Mouse (Mus musculus) forebrain, embryonic 12.5 days (tissue): ENCODE measurements at regions not wholly inside any gene's neighbourhood (a gene's known extent, or its start where the extent isn't known, plus 50 kb on each side); places are given as distances from the start of the nearest gene placed in this dataset.

Experiments used
- ATAC-seq: fragments of 200-750 bp; cut with Nextera tagmentation; 2 replicates; pipeline ENCODE4 v1.8.0; 2017; ENCODE audit warnings: moderate TSS enrichment; ENCODE audit not compliant: low FRiP score
- H3K27ac ChIP-seq: fragments of 300-500 bp; sonication (generic); 2 replicates; pipeline ENCODE4 v1.5.1; 2016; ENCODE audit warnings: mild to moderate bottlenecking
- H3K27me3 ChIP-seq: fragments of 300-500 bp; sonication (generic); 2 replicates; pipeline ENCODE4 v1.6.1; 2016; ENCODE audit warnings: mild to moderate bottlenecking
- H3K36me3 ChIP-seq: fragments of 300-500 bp; sonication (generic); replicated peaks from 2 replicates; pipeline ENCODE4 v1.6.1; 2016; ENCODE audit warnings: mild to moderate bottlenecking
- H3K4me1 ChIP-seq: fragments of 300-500 bp; sonication (generic); 2 replicates; pipeline ENCODE4 v1.6.1; 2016
- H3K4me2 ChIP-seq: fragments of 300-500 bp; sonication (generic); 2 replicates; pipeline ENCODE4 v1.6.1; 2016; ENCODE audit warnings: mild to moderate bottlenecking, moderate library complexity
- H3K4me3 ChIP-seq: fragments of 300-500 bp; sonication (generic); replicated peaks from 2 replicates; pipeline ENCODE4 v1.5.1; 2016; ENCODE audit warnings: mild to moderate bottlenecking
- H3K9ac ChIP-seq: fragments of 300-500 bp; sonication (generic); 2 replicates; pipeline ENCODE4 v1.6.1; 2016; ENCODE audit warnings: mild to moderate bottlenecking
- H3K9me3 ChIP-seq: fragments of 300-500 bp; sonication (generic); 2 replicates; pipeline ENCODE4 v1.6.1; 2016
- WGBS: fragments of 180-500 bp; shearing (Covaris S2); methylation state at CpG from one replicate; pipeline ENCODE4 v1.1.7; 2016; 5-methylcytosine and 5-hydroxymethylcytosine counted together

- Histone ChIP-seq H3K4me3 (no peak overlapping the region), H3K4me2 (no peak overlapping the region), H3K9me3 (no peaks in the 10 kb centered on the region), H3K27me3 (no peaks in the 10 kb centered on the region), H3K4me1 (0 out of 2 replicates have a peak, but pooled peaks cover 6% of the 10 kb centered on the region), H3K9ac (no peak overlapping the region), H3K27ac (no peak overlapping the region), H3K36me3 (no peaks in the 10 kb centered on the region)
- no peak for ATAC-seq
- 95% methylated on average over 5 of the region's 5 CpGs for WGBS
Measured at GRCm38 (mm10) chr7:117855955-117856354, 260.0 kb downstream of the Rps15a start.

- H3K4me1 ChIP-seq, result 0 out of 2 replicates have a peak, but pooled peaks cover 6% of the 10 kb centered on the region
- ATAC-seq, result no peak
- no peak overlapping the region for H3K9ac ChIP-seq
- H3K27me3 ChIP-seq, result no peaks in the 10 kb centered on the region
- H3K4me2 ChIP-seq, result no peak overlapping the region
- no peak overlapping the region for H3K4me3 ChIP-seq
- H3K9me3 ChIP-seq, result no peaks in the 10 kb centered on the region
- WGBS, result 77% methylated on average over 4 of the region's 4 CpGs
- no peak overlapping the region for H3K27ac ChIP-seq
- H3K36me3 ChIP-seq, result no peaks in the 10 kb centered on the region
Measured at GRCm38 (mm10) chr7:117853716-117854115, 262.3 kb downstream of the Rps15a start.

GRCm38 (mm10) chr7:117852866-117853265 is 263.1 kb downstream of the Rps15a start:
- Histone ChIP-seq H3K27me3 (no peaks in the 10 kb centered on the region), H3K27ac (no peak overlapping the region), H3K9ac (no peak overlapping the region), H3K36me3 (no peaks in the 10 kb centered on the region), H3K9me3 (no peaks in the 10 kb centered on the region), H3K4me3 (no peak overlapping the region), H3K4me2 (no peak overlapping the region), H3K4me1 (0 out of 2 replicates have a peak, but pooled peaks cover 6% of the 10 kb centered on the region)
- no peak for ATAC-seq
- 87% methylated on average over 2 of the region's 2 CpGs for WGBS

- 96% methylated on average over 6 of the region's 6 CpGs for WGBS
Measured at GRCm38 (mm10) chr7:117850822-117851221, 265.2 kb downstream of the Rps15a start.

GRCm38 (mm10) chr7:117846041-117846440 is 269.9 kb downstream of the Rps15a start:
- Histone ChIP-seq H3K27ac (no peak overlapping the region), H3K4me1 (peaks cover 5% of the 10 kb centered on the region; the same call in 1 of the 2 replicates), H3K9me3 (no peaks in the 10 kb centered on the region), H3K36me3 (no peaks in the 10 kb centered on the region), H3K4me3 (no peak overlapping the region), H3K27me3 (no peaks in the 10 kb centered on the region), H3K4me2 (no peak overlapping the region), H3K9ac (no peak overlapping the region)
- WGBS, result 94% methylated on average over 5 of the region's 5 CpGs
- ATAC-seq, result no peak

More at GRCm38 (mm10) chr7:117850822-117851221, 265.2 kb downstream of the Rps15a start:
- H3K4me3 ChIP-seq, result no peak overlapping the region
- no peak overlapping the region for H3K9ac ChIP-seq
- 0 out of 2 replicates have a peak, but pooled peaks cover 6% of the 10 kb centered on the region for H3K4me1 ChIP-seq
- no peaks in the 10 kb centered on the region for H3K9me3 ChIP-seq
- ATAC-seq, result no peak
- H3K27ac ChIP-seq, result no peak overlapping the region
- no peak overlapping the region for H3K4me2 ChIP-seq
- no peaks in the 10 kb centered on the region for H3K36me3 ChIP-seq
- H3K27me3 ChIP-seq, result no peaks in the 10 kb centered on the region

GRCm38 (mm10) chr7:117842780-117843179 is 273.2 kb downstream of the Rps15a start:
- WGBS, result 45% methylated on average over 5 of the region's 5 CpGs
- ATAC-seq, result no peak
- Histone ChIP-seq H3K27ac (no peak overlapping the region), H3K27me3 (no peaks in the 10 kb centered on the region), H3K9ac (no peak overlapping the region), H3K4me3 (no peak overlapping the region), H3K9me3 (no peaks in the 10 kb centered on the region), H3K4me1 (peaks cover 5% of the 10 kb centered on the region; the same call in 1 of the 2 replicates), H3K36me3 (no peaks in the 10 kb centered on the region), H3K4me2 (no peak overlapping the region)

- no peak overlapping the region for H3K4me3 ChIP-seq
- H3K9me3 ChIP-seq, result no peaks in the 10 kb centered on the region
- H3K4me1 ChIP-seq, result peaks cover 6% of the 10 kb centered on the region; the same call in 1 of the 2 replicates
- ATAC-seq, result no peak
- no peaks in the 10 kb centered on the region for H3K27me3 ChIP-seq
- no peak overlapping the region for H3K4me2 ChIP-seq
- H3K9ac ChIP-seq, result no peak overlapping the region
- WGBS, result 43% methylated on average over 3 of the region's 3 CpGs
- no peaks in the 10 kb centered on the region for H3K36me3 ChIP-seq
- no peak overlapping the region for H3K27ac ChIP-seq
Measured at GRCm38 (mm10) chr7:117795035-117795434, 321.0 kb downstream of the Rps15a start.

GRCm38 (mm10) chr7:117793991-117794390 is 322.0 kb downstream of the Rps15a start:
- no peak overlapping the region for H3K4me3 ChIP-seq
- ATAC-seq, result no peak
- 82% methylated on average over 6 of the region's 6 CpGs for WGBS

GRCm38 (mm10) chr7:117792456-117792855 is 323.5 kb downstream of the Rps15a start:
- H3K27me3 ChIP-seq, result no peaks in the 10 kb centered on the region
- H3K4me2 ChIP-seq, result no peak overlapping the region
- no peaks in the 10 kb centered on the region for H3K36me3 ChIP-seq
- H3K4me3 ChIP-seq, result no peak overlapping the region
- ATAC-seq, result no peak
- H3K4me1 ChIP-seq, result peaks cover 6% of the 10 kb centered on the region; the same call in 1 of the 2 replicates
- H3K27ac ChIP-seq, result no peak overlapping the region
- 76% methylated on average over 4 of the region's 4 CpGs for WGBS
- H3K9me3 ChIP-seq, result no peaks in the 10 kb centered on the region
- H3K9ac ChIP-seq, result no peak overlapping the region

More at GRCm38 (mm10) chr7:117793991-117794390, 322.0 kb downstream of the Rps15a start:
- no peak overlapping the region for H3K27ac ChIP-seq
- no peak overlapping the region for H3K9ac ChIP-seq
- no peaks in the 10 kb centered on the region for H3K27me3 ChIP-seq
- peaks cover 6% of the 10 kb centered on the region; the same call in 1 of the 2 replicates for H3K4me1 ChIP-seq
- no peaks in the 10 kb centered on the region for H3K36me3 ChIP-seq
- no peaks in the 10 kb centered on the region for H3K9me3 ChIP-seq
- H3K4me2 ChIP-seq, result no peak overlapping the region

GRCm38 (mm10) chr7:117778996-117779395 is 337.0 kb downstream of the Rps15a start:
- Histone ChIP-seq H3K4me2 (no peak overlapping the region), H3K27me3 (0 out of 2 replicates have a peak, but pooled peaks cover 3% of the 10 kb centered on the region), H3K4me1 (no peaks in the 10 kb centered on the region), H3K9me3 (no peaks in the 10 kb centered on the region), H3K27ac (no peak overlapping the region), H3K4me3 (no peak overlapping the region), H3K9ac (no peak overlapping the region), H3K36me3 (no peaks in the 10 kb centered on the region)
- no peak for ATAC-seq
- WGBS, result 91% methylated on average over 4 of the region's 4 CpGs

GRCm38 (mm10) chr7:117777921-117778320 is 338.1 kb downstream of the Rps15a start:
- Histone ChIP-seq H3K4me1 (no peaks in the 10 kb centered on the region), H3K27me3 (0 out of 2 replicates have a peak, but pooled peaks cover 3% of the 10 kb centered on the region), H3K36me3 (no peaks in the 10 kb centered on the region), H3K27ac (no peak overlapping the region), H3K4me3 (no peak overlapping the region), H3K9me3 (peaks cover under 1% of the 10 kb centered on the region; the same call in 1 of the 2 replicates), H3K4me2 (no peak overlapping the region), H3K9ac (no peak overlapping the region)
- ATAC-seq, result no peak
- 89% methylated on average over 2 of the region's 2 CpGs for WGBS

GRCm38 (mm10) chr7:117771836-117772235 is 344.2 kb downstream of the Rps15a start:
- no peak for ATAC-seq
- Histone ChIP-seq H3K4me1 (no peaks in the 10 kb centered on the region), H3K4me3 (no peak overlapping the region), H3K9me3 (peaks cover 8% of the 10 kb centered on the region; the same call in 1 of the 2 replicates), H3K4me2 (no peak overlapping the region), H3K36me3 (no peaks in the 10 kb centered on the region), H3K27me3 (no peaks in the 10 kb centered on the region), H3K9ac (no peak overlapping the region), H3K27ac (no peak overlapping the region)
- 51% methylated on average over 6 of the region's 6 CpGs for WGBS

GRCm38 (mm10) chr7:117759506-117759905 is 356.5 kb downstream of the Rps15a start:
- WGBS, result 46% methylated on average over 1 of the region's 1 CpGs
- no peak overlapping the region for H3K9ac ChIP-seq
- peaks cover 5% of the 10 kb centered on the region; the same call in 1 of the 2 replicates for H3K27me3 ChIP-seq
- H3K4me2 ChIP-seq, result no peak overlapping the region
- no peaks in the 10 kb centered on the region for H3K9me3 ChIP-seq
- no peak overlapping the region for H3K4me3 ChIP-seq
- H3K27ac ChIP-seq, result no peak overlapping the region
- no peaks in the 10 kb centered on the region; the same call in 1 of the 2 replicates for H3K4me1 ChIP-seq
- no peak for ATAC-seq
- no peaks in the 10 kb centered on the region for H3K36me3 ChIP-seq
